Mouse (Mus musculus) adrenal gland (tissue): ENCODE measurements around the gene Cep135.

ENCODE experiments used
- intact Hi-C: fragments of 180-260 bp; cut with DNase I; formaldehyde crosslinking; loops from one replicate; pipeline ENCODE4 v1.15.1; 2025

Cep135 gene

GRCm38 (mm10) chr5:76644234-76644633 lies 55.7 kb downstream of the Cep135 start:
- intact Hi-C loops, result no loop called here

GRCm38 (mm10) chr5:76645091-76645868 lies 56.8 kb downstream of the Cep135 start:
- intact Hi-C loops, result no loop called here

GRCm38 (mm10) chr5:76649897-76650296 lies 61.4 kb downstream of the Cep135 start:
- intact Hi-C loops, result loop anchor here (10.0 kb wide), 1 partner anchor 205 kb away; no protein-coding TSS in a partner anchor

- intact Hi-C loops, result loop anchor here (10.0 kb wide), 1 partner anchor 204 kb away; no protein-coding TSS in a partner anchor
Observed at GRCm38 (mm10) chr5:76651151-76651725, 62.7 kb downstream of the Cep135 start.

- intact Hi-C loops, result loop anchor here (10.0 kb wide), 1 partner anchor 199 kb away; no protein-coding TSS in a partner anchor
Observed at GRCm38 (mm10) chr5:76656212-76656611, 67.7 kb downstream of the Cep135 start, which contains the start of gene C530008M17Rik. C530008M17Rik (plus strand) TSS chr5:76656512.

GRCm38 (mm10) chr5:76657245-76658083 lies 69.0 kb downstream of the Cep135 start:
- intact Hi-C loops, result loop anchor here (10.0 kb wide), 1 partner anchor 197 kb away; no protein-coding TSS in a partner anchor

GRCm38 (mm10) chr5:76658084-76658934 lies 69.8 kb downstream of the Cep135 start:
- intact Hi-C loops, result loop anchor here (10.0 kb wide), 1 partner anchor 196 kb away; no protein-coding TSS in a partner anchor

GRCm38 (mm10) chr5:76659958-76660635 lies 71.6 kb downstream of the Cep135 start:
- intact Hi-C loops, result loop anchor here (10.0 kb wide), 1 partner anchor 195 kb away; no protein-coding TSS in a partner anchor

- intact Hi-C loops, result no loop called here
Observed at GRCm38 (mm10) chr5:76661310-76661709, 72.8 kb downstream of the Cep135 start.

- intact Hi-C loops, result no loop called here
Observed at GRCm38 (mm10) chr5:76664936-76665335, 76.4 kb downstream of the Cep135 start.

GRCm38 (mm10) chr5:76665421-76665820 lies 76.9 kb downstream of the Cep135 start:
- intact Hi-C loops, result no loop called here

- intact Hi-C loops, result no loop called here
Observed at GRCm38 (mm10) chr5:76666026-76666756, 77.7 kb downstream of the Cep135 start.

GRCm38 (mm10) chr5:76668118-76668517 lies 79.6 kb downstream of the Cep135 start:
- intact Hi-C loops, result no loop called here

- intact Hi-C loops, result no loop called here
Observed at GRCm38 (mm10) chr5:76668547-76668946, 80.0 kb downstream of the Cep135 start.

GRCm38 (mm10) chr5:76670183-76670582 lies 81.7 kb downstream of the Cep135 start:
- intact Hi-C loops, result no loop called here

- intact Hi-C loops, result no loop called here
Observed at GRCm38 (mm10) chr5:76674022-76674653, 85.6 kb downstream of the Cep135 start.

GRCm38 (mm10) chr5:76675369-76675768 lies 86.9 kb downstream of the Cep135 start:
- intact Hi-C loops, result no loop called here

GRCm38 (mm10) chr5:76680959-76681358 lies 92.5 kb downstream of the Cep135 start:
- intact Hi-C loops, result no loop called here
